Mouse (Mus musculus): ENCODE measurements around the gene Srrm1.

- no peak for TF ChIP-seq CTCF (IDR thresholded peaks at IDR 0.05)
- TF ChIP-seq EP300 (IDR thresholded peaks at IDR 0.05; ENCODE audit: insufficient read depth, low read depth, low read length): no peak
Measured at GRCm38 (mm10) chr4:135309112-135309659, 43.9 kb downstream of the Srrm1 start.
